Mouse (Mus musculus) E14TG2a.4 (cell line): ENCODE results near the gene Tmem168.

Source experiments
- CTCF ChIP-seq: conservative IDR thresholded peaks from 2 replicates; pipeline ENCODE4 v1.5.1; 2014; ENCODE audit warnings: low read length
- NANOG ChIP-seq: IDR thresholded peaks from 2 replicates; pipeline ENCODE4 v1.6.1; 2014; ENCODE audit warnings: borderline replicate concordance, low read length, mixed read lengths
- POU5F1 ChIP-seq: IDR thresholded peaks from 2 replicates; pipeline ENCODE4 v1.6.1; 2014; ENCODE audit warnings: low read length, borderline replicate concordance

DNA sequence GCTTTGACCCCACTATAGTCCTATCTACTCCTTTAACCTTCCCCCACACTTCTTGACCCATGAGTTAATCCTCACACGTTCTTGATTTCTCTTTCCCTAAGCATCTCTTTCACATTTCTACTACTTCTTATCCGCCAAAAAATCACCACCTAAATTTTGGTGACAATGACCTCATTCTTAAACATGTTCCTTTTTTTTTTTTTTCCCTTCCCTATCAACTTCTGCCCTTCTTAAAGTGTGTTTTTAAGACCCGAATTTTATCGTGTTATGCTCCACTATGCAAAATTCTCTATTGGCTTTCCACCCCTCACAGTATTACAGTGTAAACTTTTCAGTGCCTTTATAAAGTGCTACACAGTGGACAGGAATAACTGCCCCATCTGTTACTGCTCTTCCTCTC, 1.5 kb downstream of the Tmem168 start:
- no peak for TF ChIP-seq CTCF
- TF ChIP-seq POU5F1: no peak
- no peak for TF ChIP-seq NANOG
